Mouse (Mus musculus): ENCODE data around the gene Pip5k1a.

GRCm38 (mm10) chr3:95141952-95142616 lies 35.4 kb upstream of the Pip5k1a start, which contains the start of gene Tnfaip8l2:
- no peak for TF ChIP-seq CTCF (IDR thresholded peaks at IDR 0.05; ENCODE audit: low read depth)
- TF ChIP-seq EP300 (IDR thresholded peaks at IDR 0.05; ENCODE audit: low read depth): no peak

All from liver, embryonic 14.5 days (tissue).